Mouse (Mus musculus) urinary bladder, postnatal 36 days (tissue): ENCODE measurements around the gene Tbc1d8.

Experiments
- DNase-seq, 2 experiments: peaks; one replicate each; pipeline ENCODE4 v3.0.0; 2022; ENCODE audit warnings: low spot score in 2 of 2, mixed read lengths in 1 of 2

Tbc1d8 gene

DNA sequence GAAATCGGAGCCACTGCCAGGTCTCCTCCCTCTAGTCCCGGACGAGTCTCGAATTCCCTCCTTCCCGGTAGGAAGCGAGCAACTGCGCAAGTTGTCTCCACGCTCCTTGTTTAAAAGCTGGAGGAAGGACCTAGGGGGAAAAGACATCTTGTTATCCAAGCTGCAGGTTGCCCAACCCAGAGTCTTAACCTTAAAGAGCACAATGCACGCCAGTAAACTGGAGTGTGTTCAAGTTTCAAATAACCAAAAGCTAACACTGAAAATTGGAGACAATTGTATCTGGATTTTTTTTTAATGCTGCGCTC is 293 bp upstream of the Tbc1d8 start:
- DNase-seq: no peak

DNA sequence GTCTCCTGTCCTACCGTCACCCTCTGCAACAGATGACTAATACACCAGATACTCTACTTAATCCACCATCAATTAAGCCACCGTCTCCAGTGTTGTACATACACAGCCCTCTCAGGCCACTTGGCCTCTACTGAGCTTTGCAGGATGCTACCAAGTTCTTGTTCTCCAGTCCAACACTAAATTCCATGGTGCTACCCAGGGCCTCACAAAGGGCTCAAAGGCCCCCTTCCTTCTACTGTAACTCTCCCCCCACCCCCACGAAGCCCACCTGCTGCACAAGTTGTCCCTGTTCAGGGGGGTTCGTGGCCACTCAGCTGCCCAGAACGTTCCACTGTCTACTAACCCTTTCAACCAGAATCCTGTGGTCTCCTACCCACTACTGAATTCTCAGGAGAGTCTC is 1.5 kb downstream of the Tbc1d8 start:
- no peak for DNase-seq

DNA sequence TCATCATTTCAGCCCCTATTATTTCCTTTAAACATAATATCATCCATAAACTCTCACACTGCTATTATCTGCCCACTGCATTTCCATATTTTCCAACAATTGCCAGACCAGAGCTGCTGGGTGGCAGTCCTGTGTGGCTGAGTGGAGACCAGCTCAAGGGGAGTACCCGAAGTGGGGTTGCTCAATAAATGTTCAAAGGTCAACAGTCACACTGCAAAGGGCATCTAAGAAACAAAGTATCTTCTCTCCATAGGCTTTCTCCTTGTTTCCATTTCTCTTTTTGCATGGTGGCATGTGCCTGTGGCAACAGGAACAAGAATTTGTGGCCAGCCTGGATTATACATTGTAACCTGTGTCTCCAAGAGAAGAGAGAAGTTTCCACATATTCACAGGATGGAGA is 2.2 kb downstream of the Tbc1d8 start:
- DNase-seq: no peak

DNA sequence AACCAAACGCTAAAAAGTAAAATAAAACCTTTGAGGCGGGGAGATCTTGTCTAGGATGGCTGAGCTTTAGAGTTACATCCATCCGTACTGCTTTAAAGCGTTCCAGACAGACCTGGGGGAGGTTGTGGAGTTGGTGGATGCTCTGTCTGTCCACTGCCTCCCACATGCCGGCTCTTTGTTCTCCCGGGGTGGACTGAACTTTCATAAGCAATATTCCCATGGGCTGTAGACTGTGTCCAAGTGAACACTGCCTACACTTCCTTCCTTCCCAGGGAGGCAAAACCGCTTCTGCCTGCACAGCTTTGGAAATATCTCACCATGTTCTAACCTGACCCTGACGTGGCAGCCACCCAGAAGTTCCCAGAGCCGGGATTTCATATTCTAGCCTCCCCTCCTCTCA is 4.0 kb downstream of the Tbc1d8 start:
- no peak for DNase-seq

DNA sequence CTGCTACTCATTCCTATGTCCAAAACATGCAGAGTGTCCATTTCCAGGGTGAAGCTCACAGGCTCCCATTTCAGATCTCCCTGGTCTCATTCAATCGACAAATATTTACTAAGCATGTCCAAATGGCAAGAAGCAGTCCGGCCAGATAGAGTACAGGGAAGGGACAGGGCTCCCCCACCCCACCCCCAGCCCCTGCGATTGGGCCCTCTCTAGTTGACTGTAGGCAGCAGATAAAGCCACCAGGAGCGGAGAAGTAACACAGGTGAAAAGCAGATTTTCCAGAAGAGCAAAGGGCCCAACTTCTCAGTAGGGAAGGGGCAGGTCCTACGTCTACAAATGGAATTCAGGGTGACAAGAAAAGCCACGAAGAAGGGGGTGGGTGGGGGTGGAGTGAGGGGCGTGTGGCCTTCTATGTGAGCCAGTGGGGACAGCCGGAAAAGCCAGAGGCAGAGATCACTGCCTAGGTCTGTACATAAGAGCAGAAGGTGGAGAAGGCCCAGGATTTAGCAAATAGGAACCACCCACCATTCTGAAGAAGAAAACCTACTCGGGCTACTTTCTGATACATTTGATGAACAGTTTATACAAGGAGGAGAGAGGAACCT is 7.2 kb downstream of the Tbc1d8 start:
- DNase-seq: no peak

DNA sequence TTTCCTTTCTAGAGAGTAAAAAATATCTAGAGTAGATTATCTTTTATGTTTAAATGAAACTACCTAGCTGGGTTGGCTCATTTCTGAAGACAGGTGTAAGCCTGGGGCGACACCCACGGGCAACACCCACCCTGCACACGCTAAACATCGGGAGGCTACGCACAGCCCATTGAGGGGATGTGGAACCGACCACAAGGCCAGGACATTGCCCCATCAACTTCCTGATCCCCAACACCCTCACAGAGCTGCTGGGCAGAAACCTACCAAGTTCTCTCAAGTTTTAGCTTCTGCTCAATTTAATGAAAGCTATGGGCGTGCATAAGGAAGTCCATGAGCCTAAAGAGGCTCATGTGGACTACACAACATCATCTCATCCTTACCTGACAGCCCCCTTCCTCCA is 9.6 kb downstream of the Tbc1d8 start:
- no peak for DNase-seq

DNA sequence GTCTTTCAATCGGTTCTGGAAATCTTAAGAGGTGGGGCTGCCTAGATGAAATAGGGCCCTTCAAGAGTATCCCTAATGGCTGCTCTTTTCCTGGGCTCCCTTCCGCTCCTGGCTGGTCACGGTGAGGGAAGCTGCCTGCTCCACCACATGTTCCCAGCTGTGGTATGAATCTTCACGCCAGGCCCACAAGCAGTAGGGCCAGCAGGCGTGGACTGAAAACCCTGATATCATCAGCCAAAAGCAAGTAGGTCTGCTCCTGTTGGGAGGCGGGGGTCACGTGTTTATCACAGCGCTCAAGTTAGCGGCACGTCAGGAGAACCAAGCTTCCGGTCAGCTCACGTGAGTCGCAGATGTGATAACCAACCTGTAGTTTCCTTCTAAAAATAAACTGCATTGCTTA is 12.0 kb downstream of the Tbc1d8 start:
- no peak for DNase-seq

DNA sequence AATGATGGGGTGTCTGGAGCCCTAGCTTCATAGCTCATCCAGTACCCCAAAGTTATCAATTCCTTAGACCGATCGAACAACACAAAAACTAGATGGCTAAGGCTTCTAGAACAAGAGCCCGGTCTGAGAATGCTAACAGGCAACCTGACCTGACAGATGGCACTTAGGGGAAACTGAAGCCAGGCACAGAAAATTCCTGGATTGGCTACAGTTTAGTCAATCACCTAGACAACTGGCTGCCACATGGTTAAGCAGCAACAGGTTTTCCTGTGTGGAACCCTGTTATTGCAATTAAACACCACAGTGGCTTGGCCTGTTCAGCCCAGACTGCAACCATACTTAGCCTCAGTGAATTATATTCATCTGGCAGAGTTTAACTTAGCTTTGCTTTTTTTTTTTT is 13.8 kb downstream of the Tbc1d8 start:
- no peak for DNase-seq

DNA sequence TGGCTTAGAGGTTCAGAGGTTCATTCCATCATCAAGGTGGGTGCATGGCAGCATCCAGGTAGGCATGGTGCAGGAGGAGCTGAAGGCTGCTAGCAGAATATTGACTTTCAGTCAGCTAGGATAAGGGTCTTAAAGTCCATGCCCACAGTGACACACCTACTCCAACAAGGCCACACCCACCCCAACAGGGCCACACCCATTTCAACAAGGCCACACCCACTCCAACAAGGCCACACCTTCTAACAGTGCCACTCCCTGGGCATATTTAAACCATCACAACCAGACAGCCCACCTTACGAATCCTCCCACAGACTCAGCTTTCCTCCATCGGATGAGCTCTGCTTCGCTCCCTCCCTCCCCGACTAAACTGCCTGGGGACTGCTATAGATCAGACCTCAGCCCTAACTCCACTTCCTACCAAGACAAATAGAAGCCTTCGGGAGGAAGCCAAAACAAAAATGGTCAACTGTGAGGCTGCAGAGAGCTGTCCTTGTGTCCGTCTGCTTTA is 15.6 kb downstream of the Tbc1d8 start:
- DNase-seq: no peak

DNA sequence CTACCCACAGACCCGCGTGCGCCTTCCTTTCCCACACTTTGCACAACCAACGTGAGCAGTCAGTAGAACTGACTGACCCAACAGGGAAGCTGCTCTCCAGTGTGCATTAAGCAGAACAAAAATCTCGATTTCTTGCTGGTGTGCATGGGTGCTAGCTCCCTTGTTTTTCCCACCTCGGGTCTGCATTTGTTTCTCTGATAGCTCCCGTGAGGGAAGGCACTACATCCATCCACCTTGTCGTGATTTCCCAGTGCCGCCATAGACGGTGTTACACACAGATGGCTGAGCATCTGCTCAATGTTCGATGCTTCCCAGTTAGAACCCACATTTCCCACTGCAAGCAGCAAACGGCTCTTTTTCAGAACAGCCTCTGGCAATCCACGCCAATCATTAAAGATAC is 16.5 kb downstream of the Tbc1d8 start:
- DNase-seq: no peak

DNA sequence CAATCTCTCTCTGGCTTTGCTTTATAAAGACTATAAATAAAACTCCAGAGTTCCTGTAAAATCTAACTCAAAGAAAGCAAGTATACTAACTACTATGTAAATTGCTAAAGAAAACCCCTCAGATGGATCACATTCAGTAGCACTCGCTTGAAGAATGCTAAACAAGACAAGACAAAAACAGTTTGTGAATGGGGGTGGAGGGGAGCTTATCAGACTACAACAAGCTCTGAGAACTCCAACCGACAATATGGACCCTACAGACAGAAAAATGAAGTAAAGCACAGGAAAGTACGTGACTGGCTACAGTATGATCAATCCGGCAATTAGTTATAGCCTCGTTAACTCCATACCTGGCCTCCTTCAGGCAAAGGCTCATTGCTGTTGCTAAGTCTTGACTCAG is 18.1 kb downstream of the Tbc1d8 start:
- DNase-seq: no peak

DNA sequence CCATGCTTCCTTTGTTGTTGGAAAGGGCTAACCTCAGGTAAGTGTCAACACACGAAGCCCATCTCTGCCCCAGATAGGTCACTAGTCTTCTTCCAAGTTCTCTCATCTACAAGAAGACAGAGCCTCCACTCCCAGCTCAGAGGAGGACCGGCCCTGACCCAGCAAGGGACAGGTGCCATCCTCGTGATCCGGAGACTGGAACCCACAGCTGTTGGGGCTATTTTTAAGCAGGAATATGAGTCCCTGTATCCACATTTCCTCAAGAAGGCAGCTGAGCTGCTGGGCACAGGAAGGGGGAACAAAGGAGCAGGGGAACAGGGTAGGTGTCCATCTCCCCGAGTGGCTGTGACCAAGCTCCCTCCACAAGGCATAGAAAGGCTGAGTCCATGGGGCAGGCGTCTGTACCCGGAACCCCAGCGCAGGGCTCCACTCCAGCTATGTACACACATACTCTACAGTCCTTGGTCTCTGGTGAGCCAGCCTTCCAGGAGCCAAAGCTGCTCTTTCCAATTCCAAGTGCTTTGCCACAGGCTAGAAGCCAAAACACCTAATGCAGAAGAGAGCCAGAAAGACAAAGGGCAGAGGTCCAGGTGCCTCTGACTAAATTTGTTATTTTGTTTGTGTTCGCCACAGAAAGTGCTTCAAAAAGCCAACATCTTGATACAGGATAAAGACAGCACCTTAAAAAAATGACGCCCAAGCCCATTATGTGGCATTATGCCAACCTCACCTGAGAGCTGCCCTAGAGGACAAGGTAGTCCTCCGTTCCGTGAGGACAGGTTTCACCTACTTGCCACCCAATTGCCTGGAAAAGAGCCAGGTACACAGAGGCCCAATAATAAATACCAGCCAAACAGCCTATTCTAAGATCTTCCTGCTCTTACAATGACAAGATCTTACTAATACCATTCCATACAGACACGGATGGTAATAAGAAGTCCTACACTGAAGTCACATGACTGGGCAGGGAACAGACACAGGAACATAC is 20.4 kb downstream of the Tbc1d8 start:
- DNase-seq: no peak

DNA sequence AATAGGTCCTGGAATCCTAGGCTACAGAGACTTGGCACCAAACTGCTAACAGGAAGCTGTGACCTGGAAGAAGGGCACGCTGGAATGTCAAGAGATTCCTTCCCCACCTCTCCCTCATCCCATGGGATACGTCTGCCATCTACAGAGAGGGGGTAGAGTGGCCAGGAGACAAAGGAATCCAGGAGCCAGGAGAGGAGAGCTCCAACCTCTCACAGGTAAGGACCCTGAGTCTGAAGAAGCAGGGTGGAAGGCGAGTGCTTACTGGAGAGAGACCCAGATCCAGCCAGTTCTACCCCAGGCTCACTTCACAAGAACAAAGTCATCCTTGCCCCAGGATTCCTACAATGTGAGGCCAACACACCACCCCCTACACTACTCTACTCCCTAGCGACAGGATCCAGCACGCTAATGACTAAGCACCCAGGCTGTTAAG is 22.1 kb downstream of the Tbc1d8 start:
- DNase-seq: no peak

DNA sequence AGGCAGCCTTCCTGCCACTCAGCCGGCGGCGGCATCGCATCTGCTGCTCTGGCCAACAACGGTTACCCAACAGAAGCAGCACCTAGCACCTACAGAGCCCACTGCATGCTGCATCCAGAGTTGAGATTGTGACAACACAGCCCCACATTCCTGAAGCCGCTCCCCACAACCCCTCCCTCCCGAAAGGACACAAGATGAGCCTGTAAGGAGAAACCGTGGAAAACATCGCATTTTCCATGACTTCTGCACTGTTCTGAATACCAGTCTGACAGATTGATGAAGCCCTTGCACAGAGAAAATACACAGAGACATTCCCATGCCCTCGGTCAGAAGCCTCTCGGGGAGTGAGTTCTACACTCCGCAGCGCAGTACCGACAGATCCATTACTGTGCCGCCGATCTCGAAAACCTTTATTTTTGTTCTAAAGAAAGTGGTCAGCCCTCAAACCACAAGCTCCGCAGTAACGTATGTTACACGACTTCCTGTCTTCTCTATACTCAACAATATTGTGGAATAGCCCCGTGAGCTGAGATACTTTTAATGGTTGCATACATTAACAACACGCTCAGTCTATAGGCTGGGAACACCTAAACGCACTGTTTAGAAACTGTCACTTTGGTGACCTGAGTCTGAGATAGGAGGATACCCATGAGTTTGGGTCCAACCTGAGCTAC is 23.1 kb downstream of the Tbc1d8 start:
- DNase-seq: no peak

DNA sequence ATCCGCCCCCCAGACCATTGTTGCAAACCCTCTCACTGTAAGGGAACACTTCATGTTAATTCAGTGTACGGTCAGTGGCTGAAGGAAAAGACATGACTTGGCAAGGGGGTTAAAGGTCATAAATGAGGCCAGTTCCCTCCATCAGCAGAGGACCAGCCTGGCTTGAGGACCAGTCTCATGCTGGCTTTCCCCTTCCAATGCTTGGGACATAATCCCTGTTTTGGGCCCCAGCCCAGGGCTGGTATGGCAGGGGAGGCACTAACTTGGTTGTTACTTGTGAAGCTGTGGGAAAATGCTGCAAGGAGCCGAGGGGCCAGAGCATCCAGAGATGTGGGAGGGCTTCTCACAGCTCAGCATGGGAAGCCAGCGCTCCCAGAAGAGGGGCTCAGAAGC is 23.8 kb downstream of the Tbc1d8 start:
- DNase-seq: no peak

DNA sequence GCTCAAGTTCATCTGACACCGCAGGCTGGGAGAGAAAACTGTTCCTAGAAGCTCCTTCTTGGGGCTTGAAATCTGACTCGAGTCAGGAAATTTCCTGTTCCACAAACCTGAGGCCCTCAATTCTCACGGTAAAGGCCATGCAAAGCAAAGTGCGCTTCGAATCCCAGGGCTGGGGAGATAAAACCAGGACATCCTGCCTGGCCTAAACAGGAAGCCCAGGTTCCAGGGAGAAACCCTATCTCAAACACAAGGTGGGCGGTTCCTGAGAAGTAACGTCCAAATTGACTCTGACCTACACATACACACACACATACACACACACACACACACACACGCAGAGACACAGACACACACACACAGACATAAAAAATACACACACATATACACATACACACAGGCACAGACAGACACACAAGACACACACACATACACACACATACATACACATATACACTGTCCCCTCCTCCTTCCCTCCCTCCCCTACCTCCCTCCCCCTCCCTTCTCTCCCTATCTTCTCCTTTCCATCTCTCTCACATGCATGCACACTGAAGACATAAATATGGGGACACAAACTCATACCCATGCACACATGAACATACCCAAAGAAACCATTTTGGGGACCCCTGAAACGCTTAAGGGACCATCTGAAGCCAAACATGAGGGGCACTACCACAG is 24.3 kb downstream of the Tbc1d8 start:
- DNase-seq: no peak

DNA sequence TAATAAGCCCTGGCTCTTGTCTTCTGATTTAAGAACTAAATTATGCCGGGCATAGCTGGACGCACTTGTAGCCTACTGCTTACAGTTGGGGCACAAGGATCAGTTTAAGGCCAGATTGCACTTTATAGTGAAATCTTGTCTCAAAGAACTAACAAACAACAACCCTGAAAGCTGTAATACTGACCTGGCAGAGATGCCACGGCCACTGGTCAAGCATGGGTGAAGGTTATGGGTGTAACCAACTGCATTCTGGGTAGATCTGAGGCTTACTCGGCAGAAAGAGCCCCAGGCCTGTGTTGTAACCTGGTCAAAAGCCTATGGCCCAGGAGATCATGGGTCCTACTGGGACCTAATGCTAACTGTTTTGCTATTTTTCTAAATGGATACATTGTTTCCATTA is 26.4 kb downstream of the Tbc1d8 start:
- no peak for DNase-seq

DNA sequence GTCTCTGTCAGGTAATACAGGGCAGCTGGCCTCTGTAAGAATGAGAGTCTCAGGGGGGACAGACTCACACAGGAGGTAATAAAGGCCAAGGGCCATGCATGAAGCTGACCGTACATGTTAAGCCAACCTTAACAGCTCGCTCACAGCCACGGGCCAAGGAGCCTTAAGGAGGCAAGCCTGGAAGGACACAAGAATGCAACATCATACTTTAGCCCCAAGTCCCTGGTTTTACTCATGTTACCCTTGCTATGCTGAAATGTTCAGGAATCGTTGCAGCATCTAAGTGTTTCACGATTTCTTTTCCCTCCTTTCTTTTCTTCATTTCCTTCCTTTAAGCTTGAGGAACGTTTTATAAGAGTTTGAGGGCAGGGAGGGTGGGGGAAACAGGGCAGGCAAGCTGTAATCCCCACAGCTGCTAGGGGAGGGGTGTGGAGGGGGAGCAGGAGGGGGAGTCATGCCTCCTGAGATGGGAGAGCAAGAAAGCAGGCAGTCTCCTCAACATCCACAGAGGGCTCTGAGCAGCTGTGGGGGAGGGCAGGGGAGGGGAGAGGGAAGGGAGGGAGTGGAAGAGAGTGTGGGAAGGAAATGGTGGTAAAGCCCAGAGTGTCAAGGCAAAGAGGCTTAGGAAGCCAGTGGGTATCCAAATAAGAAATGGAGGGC is 28.4 kb downstream of the Tbc1d8 start:
- DNase-seq: no peak

DNA sequence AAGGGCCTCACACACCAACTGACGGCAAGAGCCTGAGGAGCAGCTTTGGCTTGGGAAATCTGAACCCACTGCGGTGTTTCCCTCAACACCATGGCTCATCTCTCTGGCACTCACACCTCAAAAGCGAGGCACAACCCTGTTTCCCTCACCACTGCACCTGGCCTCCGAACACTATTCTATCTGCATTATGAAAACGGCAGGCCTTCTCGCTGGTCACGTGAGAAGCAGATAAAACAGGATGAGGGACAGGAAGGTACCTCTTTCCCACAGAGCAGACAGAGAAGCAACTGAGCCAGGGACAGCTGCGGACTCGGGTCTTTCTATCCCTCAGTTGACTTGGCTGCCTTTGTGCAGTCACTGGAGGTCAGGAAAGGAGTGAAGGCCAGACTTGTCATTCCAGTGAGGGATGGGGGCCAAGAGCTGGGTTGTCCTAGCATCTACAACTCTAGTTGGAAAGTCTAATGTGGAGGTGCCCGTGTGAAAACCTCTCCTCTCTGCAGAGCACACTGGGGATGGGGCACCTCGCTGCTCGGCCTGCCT is 29.2 kb downstream of the Tbc1d8 start:
- DNase-seq: no peak

DNA sequence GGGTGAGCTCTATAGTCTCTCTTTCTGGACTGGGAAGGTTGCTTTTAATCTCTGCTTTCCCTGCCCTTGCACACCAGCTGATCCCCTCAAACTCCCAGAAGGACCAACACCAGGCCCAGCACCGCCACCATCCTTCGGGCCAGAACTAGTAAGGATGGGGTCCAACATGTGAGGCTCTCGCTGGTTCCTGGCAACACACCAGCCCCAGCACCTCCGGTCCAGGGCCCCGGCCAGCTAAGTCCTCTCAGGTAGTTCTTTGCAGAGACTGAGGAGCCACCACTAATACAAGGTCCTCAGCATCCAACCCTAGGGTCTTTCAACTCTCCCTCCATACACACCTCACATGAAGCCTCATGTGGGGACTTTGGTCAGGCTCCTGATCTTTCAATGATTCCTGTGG is 29.7 kb downstream of the Tbc1d8 start:
- no peak for DNase-seq

DNA sequence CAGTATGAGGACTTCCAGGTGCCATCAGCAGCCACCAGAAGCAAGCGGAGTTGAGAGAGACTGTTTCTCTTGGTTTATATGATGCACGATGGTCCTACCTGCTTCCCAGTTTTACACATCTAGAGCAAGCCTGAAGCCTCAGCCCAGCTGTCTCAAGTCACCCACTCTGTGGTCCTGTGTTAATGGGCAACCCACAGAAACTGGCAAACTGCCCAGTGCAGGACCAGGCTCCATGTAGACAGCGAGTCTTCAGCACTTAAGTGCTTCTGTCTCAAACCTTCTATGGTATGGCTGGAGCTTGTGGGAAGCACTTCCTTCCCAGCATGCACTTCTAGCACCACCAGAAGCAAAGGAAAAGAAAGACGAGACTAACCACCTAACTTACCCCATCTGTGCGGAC is 30.3 kb downstream of the Tbc1d8 start:
- DNase-seq: no peak
